Mouse (Mus musculus): ENCODE measurements around the gene Stag1.

GRCm38 (mm10) chr9:100992191-100992590, 394.6 kb downstream of the Stag1 start:
- TF ChIP-seq POLR2A (IDR thresholded peaks at IDR 0.05; ENCODE audit: insufficient read depth, low read depth, low read length) (no peak), CTCF (IDR thresholded peaks at IDR 0.05; ENCODE audit: insufficient read depth, low read depth, low read length) (no peak)

Data from olfactory bulb, adult 2 months (tissue).